Mouse (Mus musculus) right cerebral cortex, postnatal 25 days (tissue): Measurements from ENCODE around the gene Ets1.

Experiments used
- DNase-seq: peaks from one replicate; pipeline ENCODE4 v3.0.0; 2022

Ets1 gene

DNA sequence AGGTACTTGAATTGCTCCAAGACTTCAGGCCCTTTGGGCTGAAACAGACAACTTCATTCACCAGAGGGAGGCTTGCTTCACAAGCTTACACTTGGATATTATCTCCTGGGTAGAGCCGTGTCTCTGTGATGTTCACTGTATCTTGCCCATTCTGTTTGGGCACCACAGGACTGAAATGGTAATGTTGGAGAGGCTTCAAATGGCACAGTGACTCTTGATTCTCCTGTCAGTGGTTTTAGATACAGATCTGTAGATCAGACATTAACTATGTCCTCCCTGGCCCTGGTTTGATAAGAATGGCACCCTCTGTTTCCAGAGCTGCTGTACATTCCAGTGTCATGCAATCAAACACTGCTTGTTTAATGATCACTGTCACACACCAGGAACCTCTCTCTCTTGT is 77.1 kb downstream of the Ets1 start:
- no peak for DNase-seq

DNA sequence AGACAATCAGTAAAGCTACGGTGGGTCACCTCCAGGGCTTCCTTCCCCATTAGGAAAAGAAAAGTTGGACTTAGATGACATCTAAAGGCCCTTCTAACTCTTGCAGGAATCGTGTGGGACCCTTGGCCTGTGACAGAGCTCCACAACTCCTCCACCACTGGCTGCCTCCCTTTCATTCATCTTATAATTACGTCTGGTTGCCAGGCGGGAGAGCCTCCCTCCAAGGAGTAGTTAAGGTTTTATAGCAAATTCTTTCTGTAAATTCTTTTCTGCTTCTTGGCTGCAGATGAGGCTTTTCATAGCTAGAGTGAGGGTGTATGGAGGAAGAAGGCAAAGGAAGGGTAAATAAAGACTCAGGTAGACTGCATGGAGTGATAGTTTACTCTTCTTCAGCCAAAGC is 77.8 kb downstream of the Ets1 start:
- DNase-seq = no peak

DNA sequence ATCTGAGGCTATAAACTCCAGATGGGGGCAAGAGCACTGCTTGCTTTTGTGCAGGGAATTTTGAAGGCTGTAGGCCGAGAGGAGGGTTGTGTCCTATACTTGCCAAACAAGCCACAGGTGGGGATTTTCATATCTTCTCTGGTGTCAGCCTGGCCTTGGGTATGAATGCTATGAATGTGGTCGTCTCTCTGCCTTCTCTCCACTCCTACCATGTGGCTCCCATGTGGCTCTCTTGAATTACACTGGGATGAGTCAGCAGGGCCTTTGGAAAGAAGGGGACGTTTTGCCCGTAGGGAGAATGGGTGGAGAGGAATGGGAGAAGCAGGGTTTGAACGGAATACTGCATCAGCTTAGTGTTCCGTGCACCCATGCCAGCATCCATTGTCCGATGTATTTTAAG is 78.5 kb downstream of the Ets1 start:
- DNase-seq = no peak

DNA sequence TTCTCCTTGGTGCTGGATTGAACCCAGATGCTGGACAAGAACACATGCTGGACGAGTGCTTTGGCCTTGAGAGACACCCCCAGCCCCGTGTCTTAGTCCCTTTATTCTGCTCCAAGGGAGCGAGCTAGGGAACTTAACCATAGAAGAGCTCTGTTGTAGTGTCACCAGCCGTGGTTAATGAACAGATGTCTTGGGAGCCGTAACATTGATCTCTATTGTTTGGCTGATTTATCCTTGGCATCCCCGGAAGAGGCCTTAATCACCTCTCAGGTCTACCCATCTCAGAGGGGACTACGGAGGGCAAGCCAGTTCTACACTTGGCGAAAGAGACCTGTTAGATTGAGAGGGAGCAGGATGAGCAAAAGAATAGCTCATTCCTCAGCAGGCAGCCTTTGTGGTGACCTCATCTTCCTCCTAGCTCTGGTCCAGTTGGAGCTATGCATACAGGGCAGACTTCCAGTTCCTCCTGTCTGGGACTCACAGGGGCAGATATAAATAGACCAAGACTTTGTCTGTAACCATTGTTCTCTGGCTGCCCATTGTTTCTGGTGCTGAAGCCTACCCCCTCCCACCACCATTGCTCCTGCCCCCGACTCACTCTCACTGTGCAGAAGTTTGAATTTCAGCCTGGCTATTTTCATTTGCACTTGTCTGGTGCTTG is 79.9 kb downstream of the Ets1 start:
- DNase-seq = no peak

GRCm38 (mm10) chr9:32717268-32717920 is 81.4 kb downstream of the Ets1 start:
- DNase-seq = no peak

GRCm38 (mm10) chr9:32717931-32718820 is 82.2 kb downstream of the Ets1 start:
- no peak for DNase-seq

- DNase-seq = no peak
Observed at GRCm38 (mm10) chr9:32718868-32719267, 82.8 kb downstream of the Ets1 start.

DNA sequence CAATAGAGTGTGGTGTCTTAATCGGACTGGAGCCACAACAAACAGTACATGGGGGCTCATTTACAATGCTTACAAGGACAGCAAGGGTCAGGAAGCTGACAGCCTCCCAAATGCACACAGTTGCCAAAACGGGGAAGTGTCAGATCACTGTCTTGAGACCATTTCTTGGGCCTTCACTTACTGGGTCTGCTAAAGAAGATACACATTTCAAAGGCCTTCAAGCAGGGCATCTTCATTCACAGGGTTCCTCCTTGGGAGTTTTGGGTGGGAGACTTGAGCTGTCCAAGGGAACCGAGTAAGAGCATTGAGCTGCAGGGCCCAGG is 83.9 kb downstream of the Ets1 start:
- no peak for DNase-seq

- no peak for DNase-seq
Observed at GRCm38 (mm10) chr9:32720264-32721031, 84.4 kb downstream of the Ets1 start.

GRCm38 (mm10) chr9:32721081-32721480 is 85.1 kb downstream of the Ets1 start:
- no peak for DNase-seq

- DNase-seq = no peak
Observed at GRCm38 (mm10) chr9:32722205-32722604, 86.2 kb downstream of the Ets1 start.

DNA sequence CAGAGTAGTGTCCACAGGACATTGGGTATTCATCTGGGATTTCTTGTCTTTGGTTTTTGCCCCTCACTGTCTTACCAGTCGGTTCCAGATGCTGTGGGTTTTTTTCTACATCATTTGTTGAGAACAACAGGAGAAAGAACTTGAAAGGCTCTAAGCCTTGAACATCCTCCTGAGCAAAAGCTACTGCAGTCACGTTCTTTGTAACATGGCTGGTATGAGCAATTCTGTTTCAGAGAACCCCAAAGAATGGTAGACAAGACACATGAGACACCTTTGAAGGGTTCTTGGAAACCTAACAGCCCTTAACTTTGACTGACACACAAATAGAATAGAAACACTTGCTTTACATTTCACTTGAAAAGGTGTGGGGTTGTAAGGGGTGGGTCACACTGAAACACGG is 86.9 kb downstream of the Ets1 start:
- no peak for DNase-seq

- no peak for DNase-seq
Observed at GRCm38 (mm10) chr9:32724131-32724825, 88.3 kb downstream of the Ets1 start.

DNA sequence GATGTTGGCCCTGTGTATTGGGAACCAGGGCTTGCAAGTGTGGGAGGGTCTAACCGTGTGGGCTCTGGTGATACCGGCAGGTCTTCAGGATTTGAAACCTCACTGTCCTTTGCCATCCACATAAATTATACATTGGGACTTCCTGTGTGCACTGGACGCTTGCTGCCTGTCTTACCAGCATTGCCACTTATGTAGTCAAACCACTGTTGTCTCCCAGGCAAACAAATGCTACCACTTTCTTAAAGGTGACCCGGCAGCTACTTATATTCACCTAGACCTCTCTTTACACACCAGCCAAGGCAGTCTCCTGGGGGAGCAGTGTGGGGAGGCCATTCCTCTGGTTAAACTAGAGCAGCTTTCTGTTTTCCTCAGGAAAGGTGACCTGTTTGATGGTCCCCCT is 89.9 kb downstream of the Ets1 start:
- no peak for DNase-seq

DNA sequence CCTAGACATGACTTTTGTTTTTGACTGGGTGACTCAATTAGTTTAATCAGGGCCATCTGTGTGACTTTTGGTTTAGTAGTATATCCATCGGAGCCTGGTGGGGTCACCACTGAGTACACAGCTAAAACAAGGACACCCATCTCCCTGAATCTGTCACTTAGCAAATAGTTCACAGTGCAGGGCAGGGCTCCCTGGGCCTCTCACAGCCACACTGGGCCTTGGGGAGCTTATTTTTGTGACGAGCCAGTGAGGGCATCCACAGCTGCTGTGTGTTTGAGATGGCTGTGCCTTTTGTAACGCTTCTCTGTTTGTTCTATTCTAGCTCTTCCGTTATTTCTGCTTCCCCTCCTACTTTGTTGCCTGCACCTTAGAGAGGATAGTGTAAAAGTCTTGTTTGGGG is 90.6 kb downstream of the Ets1 start:
- no peak for DNase-seq

DNA sequence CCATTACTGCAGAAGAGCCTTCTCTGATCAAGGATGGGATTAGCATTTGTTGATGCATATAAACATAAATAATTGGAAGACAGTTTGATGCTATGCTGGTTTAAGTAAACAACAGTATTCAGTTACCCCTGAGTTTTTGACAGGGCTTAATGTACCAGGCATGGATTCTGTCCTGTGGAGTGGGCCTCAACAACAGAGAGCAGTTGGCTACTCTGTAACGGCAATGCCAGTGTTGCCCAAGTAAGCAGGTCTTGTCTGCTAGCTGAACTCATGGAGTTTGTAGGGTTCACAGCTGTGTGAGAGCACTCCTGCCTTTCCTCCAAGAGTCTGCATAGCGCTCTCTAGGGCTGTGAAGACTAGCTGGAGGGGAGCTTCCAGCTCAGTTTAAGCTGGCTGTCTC is 91.0 kb downstream of the Ets1 start:
- DNase-seq = no peak

GRCm38 (mm10) chr9:32728306-32728705 is 92.3 kb downstream of the Ets1 start:
- no peak for DNase-seq

DNA sequence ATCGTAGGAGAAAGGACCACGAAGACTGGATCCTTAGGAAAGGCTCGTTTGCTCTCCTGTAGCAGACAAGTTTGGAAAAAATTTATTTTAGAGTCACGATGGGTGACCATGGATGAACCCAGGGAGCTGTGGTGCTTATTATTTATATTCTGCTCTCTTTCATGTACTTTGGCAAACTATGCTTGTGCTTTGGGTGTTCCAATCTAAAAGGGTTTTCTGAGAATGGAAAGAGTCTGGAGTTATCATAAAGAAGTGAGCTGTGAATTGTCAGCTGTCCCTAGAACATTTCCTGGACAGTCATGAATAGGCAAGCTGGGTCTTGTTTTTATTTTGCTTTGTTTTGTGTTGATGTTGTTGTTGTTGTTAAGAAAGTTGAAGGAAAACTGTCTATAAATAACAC is 92.8 kb downstream of the Ets1 start:
- no peak for DNase-seq

- DNase-seq = no peak
Observed at GRCm38 (mm10) chr9:32729207-32729606, 93.2 kb downstream of the Ets1 start.

- no peak for DNase-seq
Observed at GRCm38 (mm10) chr9:32730001-32730655, 94.1 kb downstream of the Ets1 start.

DNA sequence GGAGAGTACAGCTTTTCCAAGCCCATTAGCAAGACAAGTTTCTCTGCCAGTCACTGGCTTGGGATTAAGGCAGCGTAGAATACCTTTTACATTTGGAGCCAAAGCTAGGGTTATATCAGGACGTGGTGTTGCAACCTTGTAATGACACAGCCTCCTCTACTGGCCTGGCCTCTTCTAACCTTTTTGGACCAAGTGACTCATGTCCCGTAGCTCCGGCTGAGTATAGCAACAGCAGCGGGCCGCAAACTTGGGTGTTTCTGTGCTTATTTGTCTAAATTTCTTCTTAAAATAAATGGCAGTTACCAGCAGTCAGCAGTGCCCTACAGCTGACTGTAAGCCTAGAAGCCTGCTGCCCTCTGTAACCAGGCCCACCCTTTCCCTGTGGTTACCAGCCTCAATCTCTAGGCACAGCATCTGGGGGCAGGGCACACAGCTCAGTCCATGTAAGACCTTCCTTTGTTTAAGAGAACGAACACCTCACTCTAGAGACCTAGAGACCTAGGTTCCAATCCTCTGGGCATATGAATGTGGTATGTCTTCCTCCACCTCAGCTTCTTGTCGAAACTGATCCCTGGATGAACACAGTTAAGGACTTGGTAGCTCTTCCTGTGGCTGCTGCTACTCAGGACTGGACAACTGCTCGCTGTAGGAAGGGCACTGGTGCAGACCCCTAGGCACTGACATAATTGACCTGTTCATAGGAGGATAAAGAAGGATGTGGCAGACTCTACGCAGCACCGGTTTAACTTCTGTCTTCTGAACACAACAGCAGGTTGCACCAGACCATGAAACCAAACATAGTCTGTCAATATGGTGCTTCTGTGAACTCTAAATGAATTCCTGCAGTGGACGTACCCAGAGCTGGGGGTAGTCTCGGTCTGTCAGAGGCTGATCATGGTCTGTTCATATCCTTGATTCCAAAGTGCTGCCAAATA is 94.9 kb downstream of the Ets1 start:
- no peak for DNase-seq
